Mouse (Mus musculus) adrenal gland, postnatal 10 days (tissue): Measurements from ENCODE around the gene Hoxd9. TPM values are rescaled to one million over a fixed set of nuclear protein-coding genes. Genes with fewer than 3 reads are reported as not detected.
A peak's percentile ranks its signal among the peaks of the same experiment; 100 is the strongest.

Experiments used
- DNase-seq: peaks from one replicate; pipeline ENCODE4 v3.0.0; 2021; ENCODE audit warnings: mixed read lengths
- total RNA-seq, 2 experiments: library from RNA; stranded (reverse); gene quantifications; 2 replicates each; pipeline ENCODE4 v1.2.3; 2021

Hoxd9 gene
- total RNA-seq, 2 experiments from 2014 or later = 4.6 TPM

DNA sequence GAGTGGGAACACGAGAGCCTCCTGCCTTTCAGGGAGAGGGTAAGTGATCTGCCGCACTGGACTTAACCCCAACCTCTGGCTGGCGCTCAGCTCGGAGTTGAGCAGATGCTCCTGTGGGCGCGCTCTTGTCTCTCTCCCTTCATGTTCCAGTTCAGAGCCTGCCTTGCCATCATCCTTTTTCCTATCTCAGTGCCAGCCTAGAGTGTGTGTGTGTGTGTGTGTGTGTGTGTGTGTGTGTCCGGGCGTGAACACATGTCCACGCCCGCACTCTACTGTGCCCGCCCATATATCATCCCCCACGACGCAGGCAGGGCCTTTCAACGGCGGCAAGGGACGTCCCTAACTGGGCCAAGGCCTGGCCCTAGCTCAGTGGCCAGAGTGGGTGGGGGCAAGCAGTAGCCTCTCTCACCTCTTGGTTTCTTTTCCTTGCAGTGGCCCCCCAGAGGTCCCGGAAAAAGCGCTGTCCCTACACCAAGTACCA, 14.0 kb upstream of the Hoxd9 start:
- no peak for DNase-seq

DNA sequence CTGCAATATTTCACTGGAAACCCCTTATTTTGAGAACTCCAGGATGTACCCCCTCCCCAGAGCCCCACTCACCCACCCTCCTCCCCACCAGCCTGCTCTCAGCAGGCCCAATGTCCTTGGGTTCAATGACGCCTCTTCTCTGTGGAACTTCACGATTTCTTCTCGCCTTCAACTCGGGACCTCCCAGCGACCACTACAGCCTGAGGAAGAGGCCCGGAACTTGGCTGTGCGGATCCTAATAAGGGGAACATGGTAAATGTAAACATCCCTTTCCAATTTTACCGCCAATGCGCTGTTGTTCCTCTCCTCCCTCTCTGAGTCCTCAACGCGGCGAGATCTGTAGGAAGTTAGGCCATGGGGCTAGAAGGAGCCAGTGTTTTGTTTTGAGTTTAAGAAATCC, 13.4 kb upstream of the Hoxd9 start:
- DNase-seq = no peak

DNA sequence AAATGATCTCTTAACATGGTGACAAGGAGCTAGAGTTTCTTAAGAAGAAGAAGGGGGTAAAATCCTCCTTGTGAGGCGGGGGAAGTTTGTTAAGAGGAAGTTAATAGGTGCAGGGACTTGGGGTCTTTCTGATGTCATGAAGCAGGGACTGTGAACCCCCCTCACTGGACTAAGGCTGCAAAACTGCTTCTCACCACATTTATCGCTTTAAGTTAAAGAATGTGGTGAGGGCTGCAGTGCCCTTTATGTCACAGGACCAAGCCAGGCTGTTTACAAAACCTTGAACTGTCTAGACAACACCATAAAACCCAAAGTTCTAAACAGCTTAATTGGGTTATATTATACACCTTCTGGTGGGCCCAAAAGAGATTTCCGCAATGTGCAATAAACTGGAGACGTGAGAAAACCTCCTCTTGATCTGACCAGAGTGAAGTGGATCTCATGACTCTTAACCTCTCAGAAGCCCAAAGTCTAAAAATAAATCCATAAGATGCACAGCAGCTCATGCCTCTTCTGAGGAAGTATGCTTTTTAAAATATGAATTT, 12.4 kb upstream of the Hoxd9 start:
- DNase-seq = no peak

GRCm38 (mm10) chr2:74686301-74686987, 11.1 kb upstream of the Hoxd9 start:
- peak; percentile 72 for DNase-seq

DNA sequence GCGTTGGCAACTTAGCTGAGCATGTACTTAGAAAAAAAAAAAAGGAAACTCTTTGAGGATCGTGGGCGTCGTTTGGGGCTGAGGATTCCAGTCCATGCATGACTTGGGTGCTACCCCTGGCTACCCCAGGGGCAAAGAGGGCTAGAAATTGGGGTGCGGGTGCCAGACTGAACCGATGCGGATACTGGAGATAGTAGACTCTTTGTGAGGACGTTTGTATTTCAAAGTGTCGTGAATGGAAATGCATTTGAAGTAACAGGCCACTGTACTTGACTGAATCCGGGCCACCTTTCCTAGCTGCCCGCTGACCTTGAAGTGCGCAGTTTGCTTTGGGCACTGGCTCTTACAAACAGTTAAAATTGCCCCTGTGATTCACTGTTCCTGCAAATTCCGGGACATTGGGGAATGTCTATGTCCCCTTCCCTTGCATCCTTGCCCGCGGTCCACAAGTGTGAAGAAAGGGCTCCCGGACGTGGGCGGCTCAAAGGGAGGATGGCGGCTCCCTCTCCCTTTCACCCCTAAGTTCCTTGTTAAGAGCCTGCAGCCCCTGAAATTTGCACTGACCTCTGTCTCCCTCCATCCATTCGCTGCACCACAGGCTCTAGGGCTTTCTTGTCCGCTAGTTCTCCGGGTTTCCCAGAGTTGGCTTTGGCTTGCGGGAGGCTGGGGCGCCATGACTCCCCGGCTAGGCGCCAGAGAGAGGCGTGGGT, 10.4 kb upstream of the Hoxd9 start:
- DNase-seq = no peak

DNA sequence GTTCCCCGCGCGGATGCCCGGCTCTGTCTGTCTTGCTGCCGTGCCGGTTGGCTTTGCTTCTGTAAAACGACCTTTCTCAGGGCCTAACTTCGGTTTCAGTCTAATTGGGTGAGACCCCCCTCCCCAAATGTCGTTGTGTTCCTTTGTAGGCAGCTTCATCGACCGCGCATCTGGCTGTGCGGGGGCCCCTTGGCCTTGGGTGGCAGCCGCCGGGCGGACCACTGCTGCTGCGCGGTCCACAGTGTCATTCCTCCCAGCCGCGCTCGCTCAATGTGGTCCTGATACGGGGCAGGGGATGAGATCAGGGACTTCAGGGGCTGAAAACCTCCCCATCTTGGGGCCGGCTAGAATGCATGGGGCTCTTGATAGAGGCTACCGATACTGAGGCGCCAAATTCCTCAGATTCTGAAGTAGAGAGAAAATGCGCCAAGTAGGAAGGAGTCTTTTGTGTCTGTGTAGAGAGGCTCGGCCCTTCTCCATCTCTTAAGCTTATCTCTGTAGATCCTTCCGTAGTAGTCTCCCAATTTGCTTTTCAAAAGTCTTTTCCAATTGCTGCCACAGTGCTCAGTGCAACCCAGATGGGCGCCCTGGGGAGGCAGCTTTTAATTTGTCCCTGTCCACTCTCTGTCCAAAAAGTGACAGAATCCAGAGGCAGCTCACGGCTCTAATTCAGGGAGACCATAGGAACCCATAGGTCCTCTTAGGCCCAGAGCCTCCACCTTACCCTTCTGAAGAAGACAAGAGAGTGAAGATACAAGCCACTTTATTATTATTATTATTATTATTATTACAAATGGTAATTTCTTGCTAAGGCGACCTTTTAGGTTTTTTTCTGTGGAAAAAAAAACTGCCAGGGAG, 9.6 kb upstream of the Hoxd9 start:
- DNase-seq = no peak

- no peak for DNase-seq
Observed at GRCm38 (mm10) chr2:74688795-74689573, 8.5 kb upstream of the Hoxd9 start.

DNA sequence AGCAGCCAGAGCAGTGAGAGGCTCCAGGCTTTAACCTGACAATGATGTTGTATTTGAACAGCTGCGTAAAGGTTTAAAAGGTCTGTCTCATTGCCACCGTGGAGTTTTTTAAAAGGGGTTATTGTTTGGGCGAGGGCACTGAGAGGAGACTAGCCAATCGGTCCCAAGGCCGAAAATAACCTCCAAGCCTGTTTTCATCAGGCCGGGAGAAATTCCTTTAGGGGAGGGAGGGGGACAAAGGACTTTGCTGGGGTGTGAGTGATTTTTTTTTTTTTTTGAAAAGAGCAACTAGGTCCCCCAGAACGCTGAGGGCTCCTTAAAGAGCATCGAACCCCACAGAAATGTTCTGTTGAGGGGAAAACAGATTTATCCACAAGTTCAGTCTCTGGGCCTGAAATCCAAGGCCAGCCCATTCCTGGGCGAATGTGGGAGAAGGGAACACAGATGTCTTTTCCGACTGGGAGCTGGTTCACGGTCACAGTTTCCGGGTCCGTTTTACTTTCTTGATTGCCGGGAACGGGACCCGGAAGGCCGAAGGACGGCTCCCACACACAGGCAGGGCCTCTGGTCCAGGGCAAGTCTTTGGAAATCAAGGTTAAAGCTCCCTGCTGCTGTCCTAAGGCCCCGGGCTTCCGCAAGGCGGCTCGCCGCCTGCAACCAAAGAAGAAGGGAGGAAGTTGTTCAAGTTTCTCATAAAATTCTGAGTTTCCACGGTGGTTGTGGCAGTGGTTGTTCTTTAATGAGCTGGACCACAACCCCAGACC, 7.8 kb upstream of the Hoxd9 start:
- DNase-seq = no peak

- DNase-seq = no peak
Observed at GRCm38 (mm10) chr2:74690338-74690716, 7.2 kb upstream of the Hoxd9 start.

DNA sequence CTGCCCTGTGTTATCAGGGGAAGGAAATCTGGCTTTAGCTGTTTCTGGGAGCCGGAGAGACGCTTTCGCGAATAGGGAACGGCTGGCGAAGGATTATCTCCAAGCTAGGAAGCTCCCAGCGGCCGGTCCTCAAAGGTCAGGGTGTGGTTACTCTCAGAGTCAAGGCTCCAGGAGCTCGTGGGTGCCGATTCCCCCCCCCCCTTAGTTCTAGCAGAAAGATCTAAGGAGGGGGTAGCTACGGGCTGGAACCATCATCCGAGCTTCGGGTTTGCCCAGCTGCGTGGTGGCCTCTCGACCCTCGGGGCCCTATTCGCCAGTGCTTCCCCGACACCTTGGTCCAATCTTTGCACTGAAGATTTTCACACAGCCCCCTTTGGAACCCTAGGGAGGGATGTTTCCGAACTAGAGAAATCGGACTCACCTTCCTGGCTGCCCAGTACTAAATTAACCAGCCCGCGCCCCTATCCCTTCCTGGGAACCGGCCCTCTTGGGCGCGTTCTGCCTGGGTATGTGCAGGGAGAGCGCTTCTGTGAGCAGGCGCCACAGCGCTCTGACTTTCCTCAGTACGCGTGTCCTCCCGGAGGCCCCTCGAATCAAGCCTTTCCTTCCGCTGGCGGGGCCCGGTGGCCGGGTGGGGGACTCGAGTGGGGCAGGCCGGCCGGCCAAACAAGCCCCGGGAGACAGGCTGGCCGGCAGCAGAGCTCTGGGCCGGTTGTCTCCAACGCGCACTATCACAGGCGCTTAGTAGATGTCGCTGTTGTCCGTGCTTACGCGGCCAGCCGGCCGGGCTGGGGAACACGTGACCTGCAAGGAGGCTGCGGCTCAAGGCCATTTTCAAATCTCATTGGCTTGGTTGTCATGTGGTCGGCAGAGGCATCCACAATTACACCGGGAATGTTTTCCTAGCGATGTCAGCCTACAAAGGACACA, 6.2 kb upstream of the Hoxd9 start, which contains the start of gene Hoxd10:
TSS of gene Hoxd10 (plus strand) at position 903 of the 930 bp plus-strand sequence.
- DNase-seq = peak; percentile 74

DNA sequence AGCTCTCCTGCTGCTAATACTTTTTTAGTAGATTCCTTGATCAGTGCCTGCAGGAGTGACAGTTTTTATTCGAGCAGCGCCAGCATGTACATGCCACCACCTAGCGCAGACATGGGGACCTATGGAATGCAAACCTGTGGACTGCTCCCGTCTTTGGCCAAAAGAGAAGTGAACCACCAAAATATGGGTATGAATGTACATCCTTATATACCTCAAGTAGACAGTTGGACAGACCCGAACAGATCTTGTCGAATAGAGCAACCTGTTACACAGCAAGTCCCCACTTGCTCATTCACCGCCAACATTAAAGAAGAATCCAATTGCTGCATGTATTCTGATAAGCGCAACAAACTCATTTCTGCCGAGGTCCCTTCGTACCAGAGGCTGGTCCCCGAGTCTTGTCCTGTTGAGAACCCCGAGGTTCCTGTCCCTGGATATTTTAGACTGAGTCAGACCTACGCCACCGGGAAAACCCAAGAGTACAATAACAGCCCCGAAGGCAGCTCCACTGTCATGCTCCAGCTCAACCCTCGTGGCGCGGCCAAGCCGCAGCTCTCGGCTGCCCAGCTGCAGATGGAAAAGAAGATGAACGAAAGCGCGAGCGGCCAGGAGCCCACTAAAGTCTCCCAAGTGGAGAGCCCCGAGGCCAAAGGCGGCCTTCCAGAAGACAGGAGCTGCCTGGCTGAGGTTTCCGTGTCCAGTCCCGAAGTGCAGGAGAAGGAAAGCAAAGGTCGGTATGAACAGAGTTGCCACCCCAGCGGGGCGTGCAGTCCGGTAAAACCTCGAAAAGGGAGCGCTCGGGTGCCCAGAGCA, 5.3 kb upstream of the Hoxd9 start:
- no peak for DNase-seq

- no peak for DNase-seq
Observed at GRCm38 (mm10) chr2:74692808-74693431, 4.6 kb upstream of the Hoxd9 start.

DNA sequence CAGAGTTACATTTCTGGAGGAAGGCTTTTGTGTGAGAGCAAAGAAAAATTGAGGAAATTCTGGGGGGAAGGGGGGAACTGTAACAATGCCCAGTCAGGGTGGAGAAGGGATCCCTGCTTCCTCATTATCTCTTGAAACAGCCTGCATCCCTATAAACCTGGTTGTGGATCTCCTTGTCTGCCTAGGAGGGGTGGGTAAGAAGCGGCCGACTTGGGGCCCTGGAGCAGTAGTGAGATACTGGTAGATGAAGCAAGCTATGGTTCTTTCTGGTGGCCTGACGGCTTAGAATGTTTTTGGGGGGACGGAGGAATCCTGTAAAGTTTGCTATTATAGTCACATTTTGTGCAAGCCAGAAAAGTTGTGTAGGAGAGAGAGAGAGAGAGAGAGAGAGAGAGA, 4.1 kb upstream of the Hoxd9 start:
- DNase-seq = no peak

- no peak for DNase-seq
Observed at GRCm38 (mm10) chr2:74694066-74694465, 3.5 kb upstream of the Hoxd9 start.

DNA sequence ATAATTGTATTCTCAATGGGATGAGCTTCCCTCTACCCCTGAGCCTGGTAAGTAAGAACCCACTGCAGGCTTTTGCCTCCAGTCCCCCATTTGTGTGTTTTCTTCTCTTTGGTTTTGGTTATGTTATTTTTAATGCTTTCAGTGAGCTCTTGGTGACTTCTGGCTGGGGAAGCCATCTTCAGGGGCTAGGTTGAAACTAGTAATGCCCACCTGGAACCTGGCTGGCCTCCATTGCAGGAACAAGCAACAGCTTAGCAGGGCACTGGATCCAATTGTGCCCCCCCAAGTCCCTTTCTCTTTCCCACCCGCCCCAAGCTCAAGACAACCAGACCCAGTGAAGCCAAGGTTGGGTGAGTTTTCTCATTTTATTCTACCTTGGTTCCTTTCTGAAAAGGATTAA, 2.1 kb upstream of the Hoxd9 start:
- DNase-seq = no peak

- DNase-seq = no peak
Observed at GRCm38 (mm10) chr2:74695813-74696430, 1.6 kb upstream of the Hoxd9 start.

GRCm38 (mm10) chr2:74696442-74697335, 838 bp upstream of the Hoxd9 start:
- DNase-seq = no peak
